Comparison of ENCODE assay signal across 17 mouse cellular contexts in genomic region chr14:84551546-84551945, GRCm38 (mm10).
DNase-seq lines count a peak whose midpoint lies in the region; TF ChIP-seq lines count a peak whose summit lies in the region.
"Had no signal": no experiment of that assay in that cellular context is flagged by ENCODE, and none has a peak within 500 bp of the region (broad histone marks: within the 10 kb centered on the region; RNA-seq: fewer than 3 reads in every experiment).

No protein-coding gene starts in this region.

- no peak for TF ChIP-seq CTCF in brain, embryonic 14.5 days (IDR thresholded peaks at IDR 0.05; ENCODE audit: borderline replicate concordance, extremely low read depth, insufficient read depth, insufficient read length)

- no peak for TF ChIP-seq POLR2A in brain, embryonic 14.5 days (IDR thresholded peaks at IDR 0.05; ENCODE audit: borderline replicate concordance, extremely low read depth, insufficient read depth, insufficient read length, poor library complexity, severe bottlenecking)

- DNase-seq in layer of hippocampus, adult 11-12 months (ENCODE audit: low spot score), result peak; percentile 10
- DNase-seq in layer of hippocampus, adult 9-10 months (ENCODE audit: low spot score), result no peak
- peak; percentile 4 for DNase-seq in layer of hippocampus, adult 9-11 months
- DNase-seq in layer of hippocampus, postnatal 36 days, result no peak
- peak; percentile 57 for DNase-seq in brain, embryonic 14.5 days (ENCODE audit: low read depth)
- no peak for DNase-seq in thymus, postnatal 36 days
- no peak for DNase-seq in frontal cortex, postnatal 10 days (ENCODE audit: low spot score in 2 of 2)
- DNase-seq: adrenal gland, adult 2 months; adrenal gland, postnatal 10 days; adrenal gland, postnatal 25 days; cerebellum, adult 11 months; cerebellum, adult 18-20 months; cerebellum, adult 8-10 months; cerebellum, adult 9-11 months; cerebellum, postnatal 14 days; cerebellum, postnatal 36 days; embryo, embryonic 11 days had no signal

Comparison
In these comparisons a context has a peak if more than half of its experiments do, and no peak if none do; other contexts are left out.
1. DNase-seq: peak in layer of hippocampus, adult 11-12 months (single experiment), layer of hippocampus, adult 9-11 months (single experiment) and brain, embryonic 14.5 days (single experiment); none in layer of hippocampus, adult 9-10 months (single experiment), layer of hippocampus, postnatal 36 days (0 of 2), thymus, postnatal 36 days (0 of 2) and frontal cortex, postnatal 10 days (0 of 2).